Mouse (Mus musculus) brain, embryonic 14.5 days (tissue): ENCODE results near the gene Dok1.

Experiments used
- CTCF ChIP-seq: fragments of 200-500 bp; IDR thresholded peaks from 2 replicates; pipeline ENCODE4 v1.5.1; 2012; ENCODE audit warnings: inconsistent platforms, mild to moderate bottlenecking, moderate library complexity, borderline replicate concordance; ENCODE audit not compliant: insufficient read depth, insufficient read length; ENCODE audit errors: extremely low read depth
- POLR2A ChIP-seq: fragments of 200-500 bp; IDR thresholded peaks from 2 replicates; pipeline ENCODE4 v1.6.1; 2012; ENCODE audit warnings: mild to moderate bottlenecking, inconsistent platforms, borderline replicate concordance; ENCODE audit not compliant: poor library complexity, insufficient read depth, insufficient read length, severe bottlenecking; ENCODE audit errors: extremely low read depth

DNA sequence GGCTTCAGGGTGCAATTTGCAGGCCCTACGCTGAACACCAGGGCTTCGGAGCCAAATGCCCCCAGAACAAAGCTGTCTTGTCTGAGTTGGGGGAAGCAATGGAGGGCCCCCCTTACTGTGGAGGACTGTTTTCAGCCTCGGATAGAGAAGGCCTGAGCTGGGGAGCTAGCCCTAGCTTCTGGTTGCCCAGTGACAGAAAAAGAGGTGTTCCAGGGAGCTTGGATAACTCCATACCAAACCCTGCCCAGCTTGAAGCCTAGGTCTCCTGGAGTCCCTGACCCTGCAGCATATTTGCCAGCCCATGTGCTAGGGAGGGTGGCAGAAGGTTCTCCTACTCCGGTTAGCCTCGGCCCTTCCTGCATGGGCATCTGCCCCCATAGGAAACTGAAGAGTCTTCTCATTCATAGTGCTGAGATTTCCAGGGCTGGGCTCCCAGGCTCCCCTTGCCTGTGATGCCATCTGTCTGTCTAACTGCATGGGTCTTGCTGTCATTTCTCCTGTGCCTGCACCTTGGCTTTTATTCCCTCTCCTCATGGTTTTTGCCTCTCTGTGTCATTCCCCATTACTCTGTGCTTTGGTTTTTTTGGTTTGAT, 1.3 kb upstream of the Dok1 start:
- TF ChIP-seq POLR2A: no peak
- TF ChIP-seq CTCF: no peak
